Mouse (Mus musculus) embryonic fibroblast, embryonic 13.5 days (primary cell): ENCODE measurements at regions not wholly inside any gene's neighbourhood (a gene's known extent, or its start where the extent isn't known, plus 50 kb on each side); places are given as distances from the start of the nearest gene placed in this dataset.

ENCODE experiments used
- CTCF ChIP-seq: IDR thresholded peaks from 2 replicates; pipeline ENCODE4 v1.5.1; 2011; ENCODE audit warnings: mild to moderate bottlenecking, control low read depth, low read length, moderate library complexity, borderline replicate concordance; ENCODE audit not compliant: insufficient read depth
- POLR2A ChIP-seq: IDR thresholded peaks from 2 replicates; pipeline ENCODE4 v1.6.1; 2011; ENCODE audit warnings: low read depth, mild to moderate bottlenecking, control low read depth, low read length, moderate library complexity

- TF ChIP-seq POLR2A, result no peak
- TF ChIP-seq CTCF, result no peak
These were observed 543.1 kb upstream of the Pbx1 start for GRCm38 (mm10) chr1:168975037-168975698.
